Mouse (Mus musculus): ENCODE results near the gene Cd2bp2. TPM values are rescaled to one million over a fixed set of nuclear protein-coding genes. Genes with fewer than 3 reads are reported as not detected.

Gene Cd2bp2
- polyA plus RNA-seq (2015; fragmentation: Nextera tagmentation; extraction: Ambion mirVana) = 25.2 and 32.9 TPM in 2 replicates

DNA sequence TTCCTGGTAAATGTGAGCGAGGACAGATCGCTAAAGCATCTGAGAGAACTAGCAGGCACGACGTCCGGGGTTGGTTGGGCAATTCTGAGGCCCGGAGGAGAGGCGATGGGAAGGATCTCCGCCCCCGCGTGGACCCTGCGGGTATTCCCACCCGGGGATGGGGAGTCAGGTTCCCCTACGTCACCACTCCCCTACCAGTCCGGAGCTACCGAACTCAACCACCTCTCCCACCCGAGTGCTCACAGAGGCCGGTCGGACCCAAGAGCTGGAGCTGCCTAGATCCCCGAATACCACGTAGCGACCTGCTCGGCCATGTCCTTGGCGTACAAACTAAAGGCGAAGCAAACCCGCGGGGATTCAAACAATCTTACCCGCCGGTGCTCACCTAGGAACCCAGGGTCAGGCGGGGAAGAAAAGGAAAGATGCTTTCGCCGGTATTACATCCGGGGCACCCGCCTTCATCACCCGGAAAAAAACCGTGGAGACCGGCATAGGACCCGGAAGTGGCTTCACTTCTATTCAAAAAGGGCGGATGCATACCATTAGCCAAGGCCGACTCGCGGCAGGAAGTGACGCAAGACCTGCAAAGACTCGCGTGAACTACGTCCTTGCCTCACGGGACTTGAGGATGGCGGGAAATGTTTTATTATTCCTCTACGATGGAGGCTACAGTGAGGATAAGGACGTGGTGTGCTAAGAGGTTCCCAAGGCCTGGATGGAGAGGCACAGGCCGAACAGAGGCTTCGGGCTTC lies at the start of gene Cd2bp2:
Cd2bp2 (minus strand) TSS at position 507 of the 752 bp plus-strand sequence.

DNA sequence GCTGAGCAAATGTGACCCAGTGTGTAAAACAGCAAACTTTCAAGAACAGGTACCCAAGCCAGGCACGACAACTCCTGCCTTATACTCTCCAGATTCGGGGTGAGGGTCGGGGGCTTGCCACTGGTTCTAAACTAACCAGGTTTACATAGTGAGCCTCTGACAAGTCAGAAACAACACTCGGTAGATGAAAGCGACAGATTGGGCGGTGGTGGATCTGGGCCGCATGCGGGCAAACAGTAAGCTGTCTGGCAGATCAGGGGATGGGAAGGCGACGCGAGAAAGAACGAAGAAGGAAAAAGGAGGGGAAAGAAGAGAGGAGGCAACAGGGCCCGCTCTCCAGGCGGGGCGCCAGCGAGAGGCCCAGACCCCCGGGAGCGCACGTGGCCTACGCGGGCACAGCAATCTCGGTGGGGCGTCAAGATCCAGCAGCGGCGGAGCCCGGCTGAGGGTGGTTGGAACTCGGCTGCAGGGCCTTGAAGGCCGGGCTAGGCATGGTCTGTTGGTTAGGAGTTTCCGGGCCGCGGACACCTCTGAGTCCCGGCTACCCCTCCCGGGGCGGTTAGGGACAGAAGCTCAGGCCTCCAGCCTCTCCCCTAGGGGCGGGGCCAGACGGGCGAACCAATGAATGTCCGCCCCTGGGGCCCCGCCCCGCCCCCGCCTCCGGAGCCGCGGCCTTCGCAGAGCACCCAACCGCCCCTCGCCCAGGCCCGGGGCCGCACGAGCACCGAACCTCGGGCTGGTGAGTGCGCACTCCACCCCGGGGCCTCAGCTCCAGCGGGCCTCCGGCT lies 48.2 kb upstream of the Cd2bp2 start, which contains the start of gene Zfp771:
Zfp771 (plus strand) TSS at position 405 of the 788 bp plus-strand sequence.

DNA sequence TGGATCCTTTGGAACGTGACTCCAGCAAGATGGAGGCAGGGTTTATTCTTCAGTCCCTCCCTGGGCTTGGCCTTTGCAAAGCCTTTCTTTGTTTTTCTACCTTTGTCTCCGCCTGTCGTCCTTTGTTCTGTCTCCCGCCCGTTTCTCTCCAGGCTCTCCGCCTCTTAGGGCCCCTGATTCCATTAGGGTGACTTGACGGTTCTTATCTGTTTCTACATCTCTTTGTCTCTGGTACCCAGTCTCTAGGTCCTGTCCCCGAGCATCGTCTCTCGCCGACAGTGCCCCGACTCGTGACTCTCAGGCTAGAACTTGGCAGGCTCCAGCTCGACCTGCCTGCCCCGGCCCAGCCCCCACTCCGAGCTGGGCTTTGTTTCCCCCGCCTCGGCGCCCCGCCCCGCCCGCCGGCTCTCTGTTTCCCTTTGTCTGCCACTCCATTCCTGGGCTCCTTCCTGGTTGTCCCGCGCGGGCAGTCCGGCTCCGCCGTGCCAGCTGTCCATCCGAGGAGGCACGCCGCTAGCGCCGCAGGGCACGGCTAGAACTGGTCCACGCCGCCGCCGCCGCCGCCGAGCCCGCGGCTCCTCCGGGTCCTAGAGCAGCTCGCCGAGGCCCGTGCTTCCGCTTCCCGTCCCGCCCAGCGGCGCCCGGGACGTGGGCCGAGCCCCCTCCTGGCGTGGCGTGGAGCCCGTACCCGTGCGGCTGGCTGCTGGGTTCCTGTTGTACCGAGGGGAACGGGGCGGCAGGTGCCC lies 36.9 kb upstream of the Cd2bp2 start, which contains the start of the genes Zfp553 and Sept1:
Zfp553 (plus strand) TSS at position 440 of the 746 bp plus-strand sequence.
Sept1 (minus strand) TSS at position 509 of the 746 bp plus-strand sequence.

DNA sequence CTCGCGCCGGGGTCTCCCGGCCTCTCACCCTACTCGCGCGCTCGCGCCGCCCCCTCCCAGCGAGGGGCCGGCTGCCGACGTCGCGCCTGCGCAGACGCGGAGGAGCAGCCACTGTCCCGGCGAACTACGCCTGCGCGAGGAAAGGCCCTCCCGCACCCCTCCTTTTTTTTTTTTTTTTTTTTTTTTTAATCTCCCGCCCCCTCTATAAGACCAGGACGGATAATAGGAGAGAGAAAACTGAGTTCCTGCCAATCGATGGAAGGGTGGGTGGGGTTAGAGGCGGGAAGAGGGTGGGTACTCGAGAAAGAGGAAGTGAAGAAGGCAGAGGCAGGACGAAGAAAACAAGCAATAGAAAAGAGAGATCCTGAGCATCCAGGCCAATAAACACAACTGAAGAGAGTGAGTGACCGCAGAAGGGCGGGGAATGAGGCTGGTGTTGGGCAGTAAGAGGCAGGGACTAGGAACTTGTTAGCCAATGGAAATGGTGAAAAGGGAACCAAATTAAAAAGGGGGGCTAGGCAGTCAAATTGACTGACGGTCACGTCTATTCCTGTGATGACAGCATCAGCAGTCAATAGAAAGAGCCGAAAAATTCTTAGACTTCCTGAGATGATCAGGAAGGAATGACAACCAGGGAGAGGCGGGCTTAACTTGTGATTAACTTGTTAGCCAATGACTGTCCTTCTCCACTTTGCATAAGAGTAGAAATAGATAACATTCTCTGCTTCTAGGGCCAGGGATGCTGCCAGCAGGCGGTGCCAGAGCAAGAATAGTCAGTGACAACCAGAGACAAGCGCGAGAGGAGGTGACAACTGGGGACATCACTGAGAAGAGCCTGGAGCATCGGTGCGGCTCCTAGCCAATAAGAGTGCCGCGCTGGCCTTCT lies 12.9 kb upstream of the Cd2bp2 start, which contains the start of gene Mylpf:
Mylpf (plus strand) TSS at position 338 of the 886 bp plus-strand sequence.

DNA sequence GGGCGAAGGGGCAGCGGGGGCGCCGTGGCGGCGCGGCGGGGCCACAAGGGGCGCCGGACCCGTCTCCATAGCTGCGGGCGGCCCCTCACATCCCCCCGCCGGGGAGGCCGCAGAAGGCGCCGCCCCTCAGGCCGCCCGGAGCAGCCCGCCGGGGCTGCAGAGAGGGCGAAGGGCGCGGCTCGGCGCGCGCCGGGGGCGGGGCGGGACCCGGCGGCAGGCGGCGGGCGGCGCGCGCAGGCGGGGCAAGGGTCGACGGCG lies 12.4 kb upstream of the Cd2bp2 start, which contains the start of gene Tbc1d10b:
Tbc1d10b (minus strand) TSS at position 174 of the 258 bp plus-strand sequence.

Other genes with a start within 250 kb of the Cd2bp2 start
- gene Asphd1, start 246.5 kb downstream of the Cd2bp2 start, polyA plus RNA-seq (2015; fragmentation: Nextera tagmentation; extraction: Ambion mirVana) = 1.0 and 1.3 TPM in 2 replicates
- gene Sez6l2, start 245.5 kb downstream of the Cd2bp2 start, polyA plus RNA-seq (2015; fragmentation: Nextera tagmentation; extraction: Ambion mirVana) = 35.6 and 92.1 TPM in 2 replicates
- 79.0 and 102 TPM in 2 replicates for gene Cdipt, start 220.1 kb downstream of the Cd2bp2 start, polyA plus RNA-seq (2015; fragmentation: Nextera tagmentation; extraction: Ambion mirVana)
- 3.6 and 5.2 TPM in 2 replicates for gene Cdiptos, start 220.0 kb downstream of the Cd2bp2 start, polyA plus RNA-seq (2015; fragmentation: Nextera tagmentation; extraction: Ambion mirVana)
- gene Mvp, start 181.4 kb downstream of the Cd2bp2 start, polyA plus RNA-seq (2015; fragmentation: Nextera tagmentation; extraction: Ambion mirVana) = 30.4 and 57.1 TPM in 2 replicates
- gene Pagr1b, start 179.6 kb downstream of the Cd2bp2 start, polyA plus RNA-seq (2015; fragmentation: Nextera tagmentation; extraction: Ambion mirVana) = 1.8 TPM in 1 of 2 replicates, not detected in the other
- gene Pagr1a, start 178.7 kb downstream of the Cd2bp2 start, polyA plus RNA-seq (2015; fragmentation: Nextera tagmentation; extraction: Ambion mirVana) = 34.5 and 46.8 TPM in 2 replicates
- gene Gm42742, start 175.0 kb downstream of the Cd2bp2 start, polyA plus RNA-seq (2015; fragmentation: Nextera tagmentation; extraction: Ambion mirVana) = 10.0 and 38.2 TPM in 2 replicates
- gene Prrt2, start 174.8 kb downstream of the Cd2bp2 start, polyA plus RNA-seq (2015; fragmentation: Nextera tagmentation; extraction: Ambion mirVana) = 6.6 and 10.5 TPM in 2 replicates
- 53.4 and 57.6 TPM in 2 replicates for gene Maz, start 169.0 kb downstream of the Cd2bp2 start, polyA plus RNA-seq (2015; fragmentation: Nextera tagmentation; extraction: Ambion mirVana)
- gene Kif22, start 153.6 kb downstream of the Cd2bp2 start, polyA plus RNA-seq (2015; fragmentation: Nextera tagmentation; extraction: Ambion mirVana) = 23.5 and 31.1 TPM in 2 replicates
- 0.47 TPM in 1 of 2 replicates, not detected in the other for gene Zg16, start 108.7 kb downstream of the Cd2bp2 start, polyA plus RNA-seq (2015; fragmentation: Nextera tagmentation; extraction: Ambion mirVana)
- 2.1 and 2.7 TPM in 2 replicates for gene AI467606, start 104.7 kb downstream of the Cd2bp2 start, polyA plus RNA-seq (2015; fragmentation: Nextera tagmentation; extraction: Ambion mirVana)
- 6.9 and 12.9 TPM in 2 replicates for gene Qprt, start 73.8 kb downstream of the Cd2bp2 start, polyA plus RNA-seq (2015; fragmentation: Nextera tagmentation; extraction: Ambion mirVana)
- gene Spn, start 58.2 kb downstream of the Cd2bp2 start, polyA plus RNA-seq (2015; fragmentation: Nextera tagmentation; extraction: Ambion mirVana) = 1.4 and 1.5 TPM in 2 replicates
- 14.5 and 15.3 TPM in 2 replicates for gene Tbc1d10b, start 12.4 kb upstream of the Cd2bp2 start, polyA plus RNA-seq (2015; fragmentation: Nextera tagmentation; extraction: Ambion mirVana)
- 24.7 and 81.2 TPM in 2 replicates for gene Mylpf, start 12.8 kb upstream of the Cd2bp2 start, polyA plus RNA-seq (2015; fragmentation: Nextera tagmentation; extraction: Ambion mirVana)
- gene Zfp553, start 37.0 kb upstream of the Cd2bp2 start, polyA plus RNA-seq (2015; fragmentation: Nextera tagmentation; extraction: Ambion mirVana) = 10.4 and 16.9 TPM in 2 replicates
- 13.9 and 21.8 TPM in 2 replicates for gene Sept1, start 37.1 kb upstream of the Cd2bp2 start, polyA plus RNA-seq (2015; fragmentation: Nextera tagmentation; extraction: Ambion mirVana)
- 58.3 and 67.4 TPM in 2 replicates for gene Zfp771, start 48.2 kb upstream of the Cd2bp2 start, polyA plus RNA-seq (2015; fragmentation: Nextera tagmentation; extraction: Ambion mirVana)
- gene Dctpp1, start 64.7 kb upstream of the Cd2bp2 start, polyA plus RNA-seq (2015; fragmentation: Nextera tagmentation; extraction: Ambion mirVana) = 126 and 177 TPM in 2 replicates
- gene Sephs2, start 78.0 kb upstream of the Cd2bp2 start, polyA plus RNA-seq (2015; fragmentation: Nextera tagmentation; extraction: Ambion mirVana) = 93.4 and 161 TPM in 2 replicates
- 0.61 and 1.0 TPM in 2 replicates for gene Itgal, start 100.2 kb upstream of the Cd2bp2 start, polyA plus RNA-seq (2015; fragmentation: Nextera tagmentation; extraction: Ambion mirVana)
- gene Zfp768, start 149.5 kb upstream of the Cd2bp2 start, polyA plus RNA-seq (2015; fragmentation: Nextera tagmentation; extraction: Ambion mirVana) = 11.5 and 12.3 TPM in 2 replicates
- gene Zfp747, start 180.0 kb upstream of the Cd2bp2 start, polyA plus RNA-seq (2015; fragmentation: Nextera tagmentation; extraction: Ambion mirVana) = 5.4 TPM in 2 replicates
- 2.4 and 2.6 TPM in 2 replicates for gene 9130019O22Rik, start 191.1 kb upstream of the Cd2bp2 start, polyA plus RNA-seq (2015; fragmentation: Nextera tagmentation; extraction: Ambion mirVana)
- gene E430018J23Rik, start 197.6 kb upstream of the Cd2bp2 start, polyA plus RNA-seq (2015; fragmentation: Nextera tagmentation; extraction: Ambion mirVana) = 4.7 and 5.5 TPM in 2 replicates
- gene Zfp764, start 210.8 kb upstream of the Cd2bp2 start, polyA plus RNA-seq (2015; fragmentation: Nextera tagmentation; extraction: Ambion mirVana) = 3.5 and 4.6 TPM in 2 replicates
- gene Zfp688, start 226.0 kb upstream of the Cd2bp2 start, polyA plus RNA-seq (2015; fragmentation: Nextera tagmentation; extraction: Ambion mirVana) = 28.5 and 40.1 TPM in 2 replicates